ENCODE assay signal across 8 mouse cellular contexts in the genomic region with DNA sequence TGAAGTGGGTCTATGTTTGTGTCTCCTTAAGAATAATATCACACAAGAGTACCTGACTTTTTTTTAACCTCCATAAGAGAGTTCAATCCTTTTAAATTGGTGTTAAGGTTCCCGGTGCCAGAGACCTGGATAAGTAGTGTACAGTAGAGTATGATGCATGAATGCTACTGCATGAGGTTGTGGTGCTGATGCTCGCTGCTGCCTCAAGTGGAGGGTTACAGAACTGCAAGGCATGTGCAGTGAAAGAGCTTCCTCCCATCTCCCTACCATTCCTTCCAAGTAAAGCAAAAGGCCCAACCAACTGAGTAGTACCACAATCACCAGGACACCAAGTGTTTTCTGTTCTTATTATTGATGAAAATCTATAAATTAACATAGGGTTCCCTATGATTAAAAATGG.
A peak's percentile ranks its signal among the peaks of the same experiment; 100 is the strongest.
DNase-seq lines count a peak whose midpoint lies in the region; ATAC-seq and TF ChIP-seq lines count a peak whose summit lies in the region.

No protein-coding gene starts in this region.

- no peaks in the 10 kb centered on the region for H3K9me3 ChIP-seq in forebrain, embryonic 11.5 days (ENCODE audit: control insufficient read depth, low read length)
- H3K9me3 ChIP-seq in forebrain, embryonic 12.5 days: no peaks in the 10 kb centered on the region
- H3K9me3 ChIP-seq in forebrain, embryonic 13.5 days (replicated peaks): no peaks in the 10 kb centered on the region

- DNase-seq in forebrain, embryonic 11.5 days (ENCODE audit: low spot score): peak; percentile 59
- peak; percentile 11 for DNase-seq in right cerebral cortex, postnatal 4 days
- no peak for DNase-seq in right cerebral cortex, adult 2 months (ENCODE audit: low spot score in 2 of 2)
- DNase-seq in urinary bladder, adult 18-20 months (ENCODE audit: low spot score in 2 of 2): no peak

- H3K9ac ChIP-seq in forebrain, embryonic 11.5 days (ENCODE audit: low read length): no peak overlapping the region
- no peak overlapping the region for H3K9ac ChIP-seq in forebrain, embryonic 12.5 days
- no peak overlapping the region for H3K9ac ChIP-seq in forebrain, embryonic 13.5 days

- no peak overlapping the region for H3K4me3 ChIP-seq in forebrain, embryonic 11.5 days (ENCODE audit: low read depth, low read length)
- no peak overlapping the region for H3K4me3 ChIP-seq in forebrain, embryonic 12.5 days (replicated peaks)
- H3K4me3 ChIP-seq in cortical plate, adult 2 months (ENCODE audit: insufficient read depth, low read length): no peak overlapping the region
- no peak overlapping the region for H3K4me3 ChIP-seq in forebrain, embryonic 13.5 days

- no peak for TF ChIP-seq POLR2A in cortical plate, adult 2 months (IDR thresholded peaks at IDR 0.05; ENCODE audit: extremely low read depth, insufficient read depth, low read length)

- no peaks in the 10 kb centered on the region for H3K27me3 ChIP-seq in forebrain, embryonic 11.5 days (ENCODE audit: control insufficient read depth, insufficient read depth, low read length)
- no peaks in the 10 kb centered on the region for H3K27me3 ChIP-seq in forebrain, embryonic 12.5 days
- H3K27me3 ChIP-seq in forebrain, embryonic 13.5 days: no peaks in the 10 kb centered on the region

- 65% methylated on average over 2 of the region's 2 CpGs for WGBS in forebrain, embryonic 11.5 days
- 61% methylated on average over 2 of the region's 2 CpGs for WGBS in forebrain, embryonic 12.5 days
- WGBS in forebrain, embryonic 13.5 days: 55% methylated on average over 2 of the region's 2 CpGs

- H3K4me1 ChIP-seq in forebrain, embryonic 11.5 days (replicated peaks; ENCODE audit: control insufficient read depth, insufficient read depth, low read length): no peaks in the 10 kb centered on the region
- no peaks in the 10 kb centered on the region for H3K4me1 ChIP-seq in forebrain, embryonic 12.5 days
- peaks cover 2% of the 10 kb centered on the region; the same call in 1 of the 2 replicates for H3K4me1 ChIP-seq in cortical plate, adult 2 months (ENCODE audit: control insufficient read depth, insufficient read depth, low read length)
- H3K4me1 ChIP-seq in forebrain, embryonic 13.5 days: no peaks in the 10 kb centered on the region

- 0 out of 2 replicates have a peak, but pooled peaks have one; percentile 28 for ATAC-seq in forebrain, embryonic 11.5 days (replicated peaks; ENCODE audit: low FRiP score)
- no peak for ATAC-seq in forebrain, embryonic 12.5 days (ENCODE audit: low FRiP score)
- ATAC-seq in megakaryocyte-erythroid progenitor cell, adult 5-6 weeks (replicated peaks; ENCODE audit: low FRiP score, low TSS enrichment, poor library complexity, severe bottlenecking): peak; percentile 84
- ATAC-seq in forebrain, embryonic 13.5 days: no peak

- no peaks in the 10 kb centered on the region for H3K36me3 ChIP-seq in forebrain, embryonic 11.5 days (ENCODE audit: control insufficient read depth, insufficient read depth, low read length)
- no peaks in the 10 kb centered on the region for H3K36me3 ChIP-seq in forebrain, embryonic 12.5 days (replicated peaks)
- H3K36me3 ChIP-seq in forebrain, embryonic 13.5 days (ENCODE audit: poor library complexity, severe bottlenecking): no peaks in the 10 kb centered on the region

- TF ChIP-seq CTCF in cortical plate, adult 2 months (IDR thresholded peaks at IDR 0.05; ENCODE audit: extremely low read depth, insufficient read depth, low read length): peak; percentile 61

- H3K4me2 ChIP-seq in forebrain, embryonic 11.5 days (ENCODE audit: low read depth, low read length, severe bottlenecking): no peak overlapping the region
- H3K4me2 ChIP-seq in forebrain, embryonic 12.5 days: no peak overlapping the region
- no peak overlapping the region for H3K4me2 ChIP-seq in forebrain, embryonic 13.5 days

- no peak overlapping the region for H3K27ac ChIP-seq in forebrain, embryonic 11.5 days (ENCODE audit: low read depth, low read length)
- no peak overlapping the region for H3K27ac ChIP-seq in forebrain, embryonic 12.5 days
- no peak overlapping the region for H3K27ac ChIP-seq in cortical plate, adult 2 months (ENCODE audit: insufficient read depth, low read length)
- H3K27ac ChIP-seq in forebrain, embryonic 13.5 days: no peak overlapping the region

Comparison
In these comparisons a context has a peak if more than half of its experiments do, and no peak if none do; other contexts are left out.
1. ATAC-seq: peak in forebrain, embryonic 11.5 days (single experiment) and megakaryocyte-erythroid progenitor cell, adult 5-6 weeks (single experiment); none in forebrain, embryonic 12.5 days (single experiment) and forebrain, embryonic 13.5 days (single experiment).
2. DNase-seq: peak in forebrain, embryonic 11.5 days (single experiment) and right cerebral cortex, postnatal 4 days (single experiment); none in right cerebral cortex, adult 2 months (0 of 2) and urinary bladder, adult 18-20 months (0 of 2).